Mouse (Mus musculus) forebrain, postnatal 0 days (tissue): ENCODE results near the gene Adgrb3. TPM values are rescaled to one million over a fixed set of nuclear protein-coding genes. Genes with fewer than 3 reads are reported as not detected.

Experiments used
- ATAC-seq: fragments of 200-750 bp; cut with Nextera tagmentation; 2 replicates; pipeline ENCODE4 v1.8.0; 2017; ENCODE audit warnings: mild to moderate bottlenecking, moderate library complexity
- DNase-seq: peaks from one replicate; pipeline ENCODE4 v3.0.0-alpha.2; 2015
- H3K27ac ChIP-seq: fragments of 300-500 bp; sonication (generic); 2 replicates; pipeline ENCODE4 v1.5.1; 2014; ENCODE audit warnings: low read depth, mild to moderate bottlenecking, antibody characterized with exemption, low read length, moderate library complexity, mixed read lengths
- H3K27me3 ChIP-seq: fragments of 300-500 bp; sonication (generic); 2 replicates; pipeline ENCODE4 v1.6.1; 2014; ENCODE audit warnings: mild to moderate bottlenecking, low read length, mixed read lengths; ENCODE audit not compliant: insufficient read depth
- H3K36me3 ChIP-seq: fragments of 300-500 bp; sonication (generic); 2 replicates; pipeline ENCODE4 v1.6.1; 2014; ENCODE audit warnings: mild to moderate bottlenecking, moderate library complexity; ENCODE audit not compliant: insufficient read depth
- H3K4me1 ChIP-seq: fragments of 300-500 bp; sonication (generic); 2 replicates; pipeline ENCODE4 v1.6.1; 2014; ENCODE audit warnings: antibody characterized with exemption; ENCODE audit not compliant: insufficient read depth
- H3K4me2 ChIP-seq: fragments of 300-500 bp; sonication (generic); 2 replicates; pipeline ENCODE4 v1.6.1; 2014; ENCODE audit warnings: low read depth, mild to moderate bottlenecking, moderate library complexity
- H3K4me3 ChIP-seq: fragments of 300-500 bp; sonication (generic); 2 replicates; pipeline ENCODE4 v1.5.1; 2014; ENCODE audit warnings: low read depth, low read length, mixed read lengths
- H3K9ac ChIP-seq: fragments of 300-500 bp; sonication (generic); 2 replicates; pipeline ENCODE4 v1.6.1; 2014; ENCODE audit warnings: mild to moderate bottlenecking
- H3K9me3 ChIP-seq: fragments of 300-500 bp; sonication (generic); 2 replicates; pipeline ENCODE4 v1.6.1; 2016; ENCODE audit warnings: low read length
- CTCF ChIP-seq: sonication (generic); IDR thresholded peaks from 2 replicates; pipeline ENCODE4 v1.5.1; 2016; ENCODE audit warnings: antibody characterized with exemption, control low read depth, low read depth
- WGBS: fragments of 180-500 bp; shearing (Covaris S2); extraction: QIAGEN DNeasy Blood & Tissue Kit; methylation state at CpG from one replicate; pipeline ENCODE4 v1.1.7; 2014; 5-methylcytosine and 5-hydroxymethylcytosine counted together
- polyA plus RNA-seq: library from polyadenylated mRNA; unstranded; fragments of >200 nt; fragmentation: Nextera tagmentation; extraction: Ambion mirVana; gene quantifications from 2 replicates; pipeline ENCODE4 v1.2.1, GENCODE M21; 2015
- total RNA-seq: library from RNA; depleted of rRNA; stranded (reverse); fragments of >200 nt; gene quantifications from 2 replicates; pipeline ENCODE4 v1.2.3, GENCODE M21; 2014

The Adgrb3 gene
- total and polyA plus RNA-seq, 2 experiments from 2014 or later = 59.3 to 106 TPM

GRCm38 (mm10) chr1:25163561-25163960 lies 665.9 kb downstream of the Adgrb3 start:
- 43% methylated on average over 6 of the region's 6 CpGs for WGBS
- H3K4me1 ChIP-seq = peaks cover 15% of the 10 kb centered on the region
- H3K4me3 ChIP-seq = no peak overlapping the region
- H3K27me3 ChIP-seq = no peaks in the 10 kb centered on the region
- ATAC-seq = peak; percentile 49
- peak overlapping the region; percentile 50; the same call in 1 of the 2 replicates for H3K27ac ChIP-seq
- no peaks in the 10 kb centered on the region for H3K9me3 ChIP-seq
- H3K9ac ChIP-seq = no peak overlapping the region
- peak; percentile 61 for DNase-seq
- no peak for TF ChIP-seq CTCF
- H3K4me2 ChIP-seq = no peak overlapping the region
- no peaks in the 10 kb centered on the region for H3K36me3 ChIP-seq

GRCm38 (mm10) chr1:25146206-25146605 lies 683.3 kb downstream of the Adgrb3 start:
- no peaks in the 10 kb centered on the region for H3K4me1 ChIP-seq
- WGBS = 63% methylated on average over 3 of the region's 3 CpGs
- no peak overlapping the region for H3K4me3 ChIP-seq

GRCm38 (mm10) chr1:25132150-25132824 lies 697.2 kb downstream of the Adgrb3 start:
- H3K4me2 ChIP-seq = no peak overlapping the region
- no peak for TF ChIP-seq CTCF
- no peaks in the 10 kb centered on the region for H3K27me3 ChIP-seq
- H3K27ac ChIP-seq = peak overlapping the region; percentile 42
- no peaks in the 10 kb centered on the region; the same call in 1 of the 2 replicates for H3K4me1 ChIP-seq
- ATAC-seq (peak; percentile 48), DNase-seq (peak; percentile 31)
- no peaks in the 10 kb centered on the region for H3K9me3 ChIP-seq
- H3K36me3 ChIP-seq = no peaks in the 10 kb centered on the region
- H3K9ac ChIP-seq = no peak overlapping the region
- no peak overlapping the region for H3K4me3 ChIP-seq
- WGBS = 29% methylated on average over 4 of the region's 4 CpGs

More at GRCm38 (mm10) chr1:25146206-25146605, 683.3 kb downstream of the Adgrb3 start:
- Histone ChIP-seq H3K9ac (no peak overlapping the region), H3K27me3 (no peaks in the 10 kb centered on the region), H3K36me3 (no peaks in the 10 kb centered on the region), H3K4me2 (no peak overlapping the region), H3K27ac (no peak overlapping the region), H3K9me3 (no peaks in the 10 kb centered on the region)
- no peak for TF ChIP-seq CTCF
- ATAC-seq = no peak
- DNase-seq = no peak

- H3K27me3 ChIP-seq = no peaks in the 10 kb centered on the region
- no peak for DNase-seq
- H3K9ac ChIP-seq = no peak overlapping the region
- no peaks in the 10 kb centered on the region for H3K9me3 ChIP-seq
- H3K4me3 ChIP-seq = no peak overlapping the region
- no peak overlapping the region for H3K27ac ChIP-seq
- H3K4me2 ChIP-seq = no peak overlapping the region
- TF ChIP-seq CTCF = no peak
- H3K36me3 ChIP-seq = peaks cover 3% of the 10 kb centered on the region; the same call in 1 of the 2 replicates
- H3K4me1 ChIP-seq = no peaks in the 10 kb centered on the region
- 73% methylated on average over 11 of the region's 11 CpGs for WGBS
- ATAC-seq = no peak
These were observed 714.0 kb downstream of the Adgrb3 start for GRCm38 (mm10) chr1:25115512-25115911.

GRCm38 (mm10) chr1:25107500-25108101 lies 721.9 kb downstream of the Adgrb3 start:
- H3K27ac ChIP-seq = peak overlapping the region; percentile 75
- no peak overlapping the region for H3K4me2 ChIP-seq
- H3K4me1 ChIP-seq = peaks cover 19% of the 10 kb centered on the region
- no peak overlapping the region for H3K4me3 ChIP-seq
- H3K9ac ChIP-seq = no peak overlapping the region
- peaks cover 3% of the 10 kb centered on the region; the same call in 1 of the 2 replicates for H3K36me3 ChIP-seq
- TF ChIP-seq CTCF = no peak
- H3K9me3 ChIP-seq = no peaks in the 10 kb centered on the region
- ATAC-seq = peak; percentile 89
- H3K27me3 ChIP-seq = no peaks in the 10 kb centered on the region
- peak; percentile 70 for DNase-seq
- WGBS = 17% methylated on average over 3 of the region's 3 CpGs

GRCm38 (mm10) chr1:25106679-25107078 lies 722.8 kb downstream of the Adgrb3 start:
- 54% methylated on average over 6 of the region's 6 CpGs for WGBS
- no peak overlapping the region for H3K9ac ChIP-seq
- no peak for ATAC-seq
- peak overlapping the region; percentile 75 for H3K27ac ChIP-seq
- no peaks in the 10 kb centered on the region for H3K27me3 ChIP-seq
- H3K4me1 ChIP-seq = peaks cover 19% of the 10 kb centered on the region
- peaks cover 3% of the 10 kb centered on the region; the same call in 1 of the 2 replicates for H3K36me3 ChIP-seq
- H3K9me3 ChIP-seq = no peaks in the 10 kb centered on the region
- no peak overlapping the region for H3K4me2 ChIP-seq
- no peak overlapping the region for H3K4me3 ChIP-seq
- no peak for TF ChIP-seq CTCF
- DNase-seq = no peak

GRCm38 (mm10) chr1:25105367-25105766 lies 724.1 kb downstream of the Adgrb3 start:
- Histone ChIP-seq H3K27ac (peak overlapping the region; percentile 50), H3K36me3 (no peaks in the 10 kb centered on the region), H3K27me3 (no peaks in the 10 kb centered on the region), H3K4me2 (no peak overlapping the region), H3K9me3 (no peaks in the 10 kb centered on the region), H3K4me3 (no peak overlapping the region), H3K9ac (no peak overlapping the region), H3K4me1 (peaks cover 19% of the 10 kb centered on the region)
- 33% methylated on average over 4 of the region's 4 CpGs for WGBS
- DNase-seq (peak; percentile 89), ATAC-seq (peak; percentile 72)
- no peak for TF ChIP-seq CTCF
